Mouse (Mus musculus) thymus, postnatal 25 days (tissue): ENCODE measurements at regions not wholly inside any gene's neighbourhood (a gene's known extent, or its start where the extent isn't known, plus 50 kb on each side); places are given as distances from the start of the nearest gene placed in this dataset.

ENCODE experiments used
- DNase-seq: peaks from one replicate; pipeline ENCODE4 v3.0.0; 2022

DNA sequence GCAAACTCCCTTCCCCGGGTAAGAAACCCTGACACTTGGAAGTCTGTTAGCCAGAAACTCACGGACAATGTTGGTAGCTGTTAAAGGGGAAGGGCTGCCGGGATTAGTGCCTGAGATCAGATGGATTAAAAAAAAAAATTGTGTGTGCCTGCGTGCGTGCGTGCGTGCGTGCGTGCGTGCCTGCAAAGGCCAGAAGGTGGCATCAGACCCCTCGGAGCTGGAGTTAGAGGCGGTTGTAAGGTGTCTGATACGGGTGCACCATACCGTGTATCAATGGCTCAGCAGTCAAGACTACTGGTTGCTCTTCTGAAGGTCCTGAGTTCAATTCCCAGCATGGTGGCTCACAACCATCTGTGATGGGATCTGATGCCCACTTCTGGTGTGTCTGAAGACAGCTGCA is 59.0 kb upstream of the Ccdc167 start:
- DNase-seq = no peak

- DNase-seq = peak; percentile 84
Observed at GRCm38 (mm10) chr17:29773339-29773738, 56.5 kb upstream of the Ccdc167 start.

DNA sequence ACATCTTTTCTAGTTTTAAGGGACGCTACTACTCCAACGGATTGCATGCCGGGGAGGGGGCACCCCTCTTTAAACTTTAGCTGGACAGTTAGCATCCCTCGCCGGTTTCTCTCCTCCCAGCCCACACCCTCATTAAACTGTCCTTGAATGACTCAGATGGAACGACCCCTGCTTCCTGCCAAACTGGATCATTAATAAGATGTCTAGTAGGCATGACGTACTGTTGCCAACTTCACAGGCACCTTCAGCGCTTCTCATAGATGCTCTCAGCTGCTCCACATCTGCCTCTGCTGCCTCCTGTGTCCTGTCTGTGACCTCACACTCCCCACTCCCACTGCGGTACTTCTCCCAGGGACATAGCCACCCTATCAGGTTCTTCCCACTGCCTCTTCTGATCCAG is 54.1 kb upstream of the Ccdc167 start:
- DNase-seq = peak; percentile 27

DNA sequence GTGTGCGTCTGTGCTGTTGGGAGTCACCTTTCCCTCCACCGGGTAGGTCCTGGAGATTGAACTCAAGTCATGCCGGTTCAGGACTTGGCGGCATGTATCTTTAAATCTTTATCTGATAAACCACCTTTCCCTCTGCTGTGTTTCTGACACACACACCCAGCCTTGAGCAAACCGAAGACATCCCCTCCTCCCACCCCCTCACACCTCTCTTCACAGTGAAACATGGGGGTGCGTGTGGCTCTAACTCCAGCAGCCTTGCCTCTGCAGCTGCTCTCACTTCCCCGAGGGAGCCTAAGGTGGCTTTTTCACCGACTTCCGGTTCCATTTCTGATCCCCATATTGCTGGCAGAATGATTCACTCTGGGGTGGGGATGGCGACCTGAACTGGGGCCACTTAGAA is 52.8 kb upstream of the Ccdc167 start:
- peak; percentile 76 for DNase-seq

- peak; percentile 91 for DNase-seq
Observed at GRCm38 (mm10) chr17:29769143-29769542, 52.3 kb upstream of the Ccdc167 start.

GRCm38 (mm10) chr17:29768642-29769041 is 51.8 kb upstream of the Ccdc167 start:
- no peak for DNase-seq
